Mouse (Mus musculus): ENCODE measurements at regions not wholly inside any gene's neighbourhood (a gene's known extent, or its start where the extent isn't known, plus 50 kb on each side); places are given as distances from the start of the nearest gene placed in this dataset.

- no peaks in the 10 kb centered on the region for H3K36me3 ChIP-seq
- DNase-seq (ENCODE audit: low spot score), result peak; percentile 6
- H3K4me3 ChIP-seq, result no peak overlapping the region
- 0 out of 2 replicates have a peak, but pooled peaks cover 5% of the 10 kb centered on the region for H3K9me3 ChIP-seq
- H3K27me3 ChIP-seq (ENCODE audit: insufficient read depth, poor library complexity, severe bottlenecking), result no peaks in the 10 kb centered on the region
- WGBS, result 57% methylated on average over 3 of the region's 3 CpGs
- peaks cover 11% of the 10 kb centered on the region; the same call in 1 of the 2 replicates for H3K4me1 ChIP-seq (replicated peaks)
- H3K27ac ChIP-seq, result no peak overlapping the region
These were observed 300.1 kb upstream of the Auts2 start for GRCm38 (mm10) chr5:132843284-132843683.

DNA sequence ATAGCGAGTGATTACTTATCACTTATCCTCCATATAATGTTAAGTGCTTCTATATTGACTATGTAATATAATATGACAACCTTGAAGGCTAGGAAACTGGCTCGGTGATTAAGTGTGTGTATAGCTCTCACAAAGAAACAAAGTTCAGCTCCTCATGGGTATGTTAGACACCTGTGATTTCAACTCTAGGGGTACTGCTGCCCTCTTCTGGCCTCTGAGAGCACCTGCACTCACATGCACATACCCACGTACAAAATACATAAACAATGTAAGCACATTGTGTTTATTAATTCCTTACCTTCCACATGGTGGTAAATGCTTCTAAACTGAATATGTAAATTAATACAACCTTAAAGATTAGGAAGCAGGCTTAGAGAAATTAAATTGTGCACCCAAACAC, 298.6 kb upstream of the Auts2 start:
- H3K4me1 ChIP-seq (replicated peaks), result peaks cover 11% of the 10 kb centered on the region; the same call in 1 of the 2 replicates
- no peak overlapping the region for H3K27ac ChIP-seq
- H3K9me3 ChIP-seq, result 0 out of 2 replicates have a peak, but pooled peaks cover 5% of the 10 kb centered on the region
- H3K27me3 ChIP-seq (ENCODE audit: insufficient read depth, poor library complexity, severe bottlenecking), result no peaks in the 10 kb centered on the region
- 94% methylated on average over 3 of the region's 3 CpGs for WGBS
- no peaks in the 10 kb centered on the region for H3K36me3 ChIP-seq
- no peak for DNase-seq (ENCODE audit: low spot score)
- no peak overlapping the region for H3K4me3 ChIP-seq

GRCm38 (mm10) chr5:132837420-132837819, 294.3 kb upstream of the Auts2 start:
- no peaks in the 10 kb centered on the region for H3K36me3 ChIP-seq
- 60% methylated on average over 2 of the region's 2 CpGs for WGBS

GRCm38 (mm10) chr5:132828993-132829392, 285.8 kb upstream of the Auts2 start:
- DNase-seq (ENCODE audit: low spot score), result no peak
- Histone ChIP-seq H3K36me3 (no peaks in the 10 kb centered on the region), H3K4me1 (replicated peaks) (no peaks in the 10 kb centered on the region), H3K27me3 (ENCODE audit: insufficient read depth, poor library complexity, severe bottlenecking) (no peaks in the 10 kb centered on the region), H3K9me3 (no peaks in the 10 kb centered on the region), H3K27ac (no peak overlapping the region), H3K4me3 (no peak overlapping the region)
- 92% methylated on average over 7 of the region's 7 CpGs for WGBS

More at GRCm38 (mm10) chr5:132837420-132837819, 294.3 kb upstream of the Auts2 start:
- no peaks in the 10 kb centered on the region for H3K4me1 ChIP-seq (replicated peaks)
- H3K4me3 ChIP-seq, result no peak overlapping the region
- no peak overlapping the region for H3K27ac ChIP-seq
- H3K9me3 ChIP-seq, result 0 out of 2 replicates have a peak, but pooled peaks cover 3% of the 10 kb centered on the region
- no peaks in the 10 kb centered on the region for H3K27me3 ChIP-seq (ENCODE audit: insufficient read depth, poor library complexity, severe bottlenecking)
- DNase-seq (ENCODE audit: low spot score), result no peak

DNA sequence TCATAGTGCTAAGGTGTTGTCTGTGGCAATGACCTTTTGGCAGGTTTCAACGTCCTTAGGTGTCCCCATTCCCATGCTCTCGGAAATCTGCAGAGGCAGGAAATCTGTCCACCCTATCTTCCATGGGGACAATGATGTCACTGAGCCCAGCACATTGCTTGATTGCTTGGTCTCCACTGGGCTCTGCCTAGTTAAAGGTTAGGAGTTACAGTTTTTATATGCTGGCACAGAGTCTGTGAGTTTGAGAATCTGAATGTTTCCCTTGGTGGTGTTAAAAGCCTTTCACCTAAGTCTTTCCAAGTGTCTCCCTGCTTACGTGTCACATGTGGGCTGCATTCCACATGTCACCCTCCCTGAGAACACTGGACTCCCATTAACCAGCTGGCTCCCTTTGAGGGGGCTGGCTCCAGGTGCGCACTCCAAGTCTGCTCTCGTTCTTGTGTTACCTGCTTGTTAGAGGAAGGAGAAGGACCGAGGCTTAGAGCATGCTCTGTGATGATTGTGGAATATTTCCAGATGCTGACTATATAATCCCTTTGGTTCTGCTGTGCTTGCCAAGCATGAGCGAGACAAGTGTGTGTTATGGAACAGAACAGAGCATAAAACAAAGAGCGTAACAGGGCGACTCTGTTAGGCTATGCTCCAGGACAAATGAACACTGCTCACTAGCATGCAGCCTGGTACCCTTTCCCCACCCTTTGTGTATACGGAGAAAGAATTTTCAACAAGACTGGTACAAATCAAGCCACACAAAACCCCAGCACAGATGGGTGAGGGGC, 284.6 kb upstream of the Auts2 start:
- H3K36me3 ChIP-seq, result no peaks in the 10 kb centered on the region
- no peak overlapping the region for H3K4me3 ChIP-seq
- H3K27ac ChIP-seq, result no peak overlapping the region
- 90% methylated on average over 10 of the region's 10 CpGs for WGBS
- no peaks in the 10 kb centered on the region for H3K27me3 ChIP-seq (ENCODE audit: insufficient read depth, poor library complexity, severe bottlenecking)
- H3K9me3 ChIP-seq, result no peaks in the 10 kb centered on the region
- H3K4me1 ChIP-seq (replicated peaks), result no peaks in the 10 kb centered on the region
- DNase-seq (ENCODE audit: low spot score), result no peak

- Histone ChIP-seq H3K9me3 (no peaks in the 10 kb centered on the region), H3K27ac (no peak overlapping the region), H3K4me1 (replicated peaks) (no peaks in the 10 kb centered on the region), H3K36me3 (no peaks in the 10 kb centered on the region), H3K4me3 (no peak overlapping the region), H3K27me3 (ENCODE audit: insufficient read depth, poor library complexity, severe bottlenecking) (no peaks in the 10 kb centered on the region)
- DNase-seq (ENCODE audit: low spot score), result no peak
- 91% methylated on average over 5 of the region's 5 CpGs for WGBS
These were observed 282.9 kb upstream of the Auts2 start for GRCm38 (mm10) chr5:132826009-132826408.

DNA sequence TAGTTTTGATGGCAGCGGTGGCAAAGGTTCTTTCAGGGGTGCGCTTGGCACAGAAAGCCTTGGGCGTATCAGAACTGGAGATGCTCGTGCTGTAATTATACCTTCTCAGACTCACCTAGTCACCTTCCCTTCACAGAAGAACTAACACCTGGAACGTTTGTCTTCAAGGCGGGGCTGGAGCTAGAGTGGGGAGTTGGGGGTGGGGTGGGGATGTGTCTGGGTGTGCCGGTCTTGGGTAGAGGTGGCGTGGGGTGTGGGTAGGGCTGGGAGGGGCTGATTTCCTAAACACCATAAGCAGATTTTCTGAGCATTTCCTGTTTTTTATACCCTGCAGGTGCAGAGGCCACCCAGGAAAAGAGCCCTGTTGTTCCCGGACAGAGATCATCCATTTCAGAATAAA, 274.5 kb upstream of the Auts2 start:
- Histone ChIP-seq H3K27me3 (ENCODE audit: insufficient read depth, poor library complexity, severe bottlenecking) (no peaks in the 10 kb centered on the region), H3K4me1 (replicated peaks) (no peaks in the 10 kb centered on the region), H3K9me3 (no peaks in the 10 kb centered on the region), H3K27ac (no peak overlapping the region), H3K4me3 (no peak overlapping the region), H3K36me3 (no peaks in the 10 kb centered on the region)
- 86% methylated on average over 9 of the region's 9 CpGs for WGBS
- no peak for DNase-seq (ENCODE audit: low spot score)

DNA sequence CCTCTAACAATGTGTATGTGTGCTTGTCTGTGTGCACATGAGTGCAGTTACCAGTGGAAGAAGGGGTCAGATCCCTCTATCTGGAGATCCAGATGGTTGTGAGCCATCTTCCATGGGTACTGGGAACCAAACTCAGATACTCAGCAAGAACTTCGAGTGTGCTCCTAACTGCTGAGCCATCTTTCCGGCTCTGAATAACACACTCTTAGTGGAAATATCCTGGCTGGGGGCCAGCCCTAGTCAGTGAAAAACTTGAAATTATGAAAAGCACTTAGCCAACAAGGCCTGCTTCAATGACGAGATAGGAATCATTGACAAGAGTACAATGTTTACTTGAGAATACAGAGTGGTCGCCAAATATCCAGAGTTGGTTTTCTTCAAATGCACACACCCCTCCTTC, 266.0 kb upstream of the Auts2 start:
- DNase-seq (ENCODE audit: low spot score), result no peak
- H3K4me3 ChIP-seq, result no peak overlapping the region
- peaks cover 6% of the 10 kb centered on the region for H3K9me3 ChIP-seq
- H3K4me1 ChIP-seq (replicated peaks), result no peaks in the 10 kb centered on the region
- H3K36me3 ChIP-seq, result no peaks in the 10 kb centered on the region
- no peaks in the 10 kb centered on the region for H3K27me3 ChIP-seq (ENCODE audit: insufficient read depth, poor library complexity, severe bottlenecking)
- no peak overlapping the region for H3K27ac ChIP-seq
- 94% methylated on average over 4 of the region's 4 CpGs for WGBS

- 76% methylated on average over 1 of the region's 1 CpGs for WGBS
- Histone ChIP-seq H3K4me1 (replicated peaks) (0 out of 2 replicates have a peak, but pooled peaks cover 2% of the 10 kb centered on the region), H3K9me3 (no peaks in the 10 kb centered on the region), H3K36me3 (no peaks in the 10 kb centered on the region), H3K4me3 (no peak overlapping the region), H3K27ac (no peak overlapping the region), H3K27me3 (ENCODE audit: insufficient read depth, poor library complexity, severe bottlenecking) (no peaks in the 10 kb centered on the region)
- DNase-seq (ENCODE audit: low spot score), result no peak
These were observed 252.9 kb upstream of the Auts2 start for GRCm38 (mm10) chr5:132796061-132796460.

DNA sequence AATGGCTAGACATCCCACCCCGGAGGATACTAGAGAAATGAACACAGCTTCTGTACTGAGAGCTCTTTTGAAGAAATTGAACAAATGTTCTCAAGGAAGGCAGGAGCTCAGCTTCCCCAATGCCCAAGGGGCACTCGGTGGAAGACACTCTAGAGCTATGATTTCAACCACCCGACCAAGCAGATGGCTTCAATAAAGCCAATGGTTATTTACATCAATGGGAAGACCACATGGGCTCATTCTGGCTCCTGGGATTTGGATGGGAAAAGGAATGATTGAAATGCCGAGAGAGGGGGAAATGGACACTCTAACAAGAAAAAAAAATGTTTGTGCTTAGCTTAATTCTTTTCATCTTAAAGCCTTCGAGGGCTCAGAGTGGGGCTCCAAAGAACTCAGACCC, 249.3 kb upstream of the Auts2 start:
- Histone ChIP-seq H3K27ac (no peak overlapping the region), H3K27me3 (ENCODE audit: insufficient read depth, poor library complexity, severe bottlenecking) (no peaks in the 10 kb centered on the region), H3K4me3 (no peak overlapping the region), H3K4me1 (replicated peaks) (0 out of 2 replicates have a peak, but pooled peaks cover 2% of the 10 kb centered on the region), H3K9me3 (no peaks in the 10 kb centered on the region), H3K36me3 (no peaks in the 10 kb centered on the region)
- WGBS, result 62% methylated on average over 5 of the region's 5 CpGs
- peak; percentile 20 for DNase-seq (ENCODE audit: low spot score)

DNA sequence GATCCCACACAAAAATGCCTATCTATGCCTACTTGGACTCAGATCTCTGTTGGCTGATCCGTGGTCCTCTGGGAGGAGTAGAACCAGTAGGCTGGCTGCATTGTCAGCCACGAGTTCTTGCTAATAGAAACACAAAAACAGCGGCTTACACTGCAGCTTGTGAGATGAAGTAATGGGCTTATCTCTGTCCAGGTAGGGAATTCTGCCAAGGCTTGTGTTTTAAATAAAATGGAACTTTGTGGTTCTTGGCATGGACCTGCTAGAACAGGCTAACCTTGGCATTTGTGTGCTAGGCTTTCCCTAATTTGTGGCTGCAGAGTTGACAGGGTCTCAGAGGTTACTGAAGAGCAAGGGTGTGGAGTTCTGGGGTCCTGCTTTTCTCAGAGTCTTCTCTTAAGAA, 242.1 kb upstream of the Auts2 start:
- Histone ChIP-seq H3K36me3 (no peaks in the 10 kb centered on the region), H3K27ac (no peak overlapping the region), H3K9me3 (no peaks in the 10 kb centered on the region), H3K4me1 (replicated peaks) (no peaks in the 10 kb centered on the region), H3K27me3 (ENCODE audit: insufficient read depth, poor library complexity, severe bottlenecking) (no peaks in the 10 kb centered on the region), H3K4me3 (no peak overlapping the region)
- DNase-seq (ENCODE audit: low spot score), result no peak
- WGBS, result 70% methylated on average over 3 of the region's 3 CpGs

GRCm38 (mm10) chr5:132784791-132785190, 241.6 kb upstream of the Auts2 start:
- Histone ChIP-seq H3K27me3 (ENCODE audit: insufficient read depth, poor library complexity, severe bottlenecking) (no peaks in the 10 kb centered on the region), H3K36me3 (no peaks in the 10 kb centered on the region), H3K4me1 (replicated peaks) (no peaks in the 10 kb centered on the region), H3K27ac (no peak overlapping the region), H3K4me3 (no peak overlapping the region), H3K9me3 (no peaks in the 10 kb centered on the region)
- 82% methylated on average over 4 of the region's 4 CpGs for WGBS
- DNase-seq (ENCODE audit: low spot score), result no peak

GRCm38 (mm10) chr5:132774141-132774680, 231.1 kb upstream of the Auts2 start:
- H3K4me1 ChIP-seq (replicated peaks), result no peaks in the 10 kb centered on the region
- no peaks in the 10 kb centered on the region for H3K36me3 ChIP-seq
- no peak overlapping the region for H3K4me3 ChIP-seq
- H3K27ac ChIP-seq, result no peak overlapping the region
- whole genome bisulfite sequencing, result 75% methylated on average over 1 of the region's 1 CpGs
- no peaks in the 10 kb centered on the region for H3K9me3 ChIP-seq
- H3K27me3 ChIP-seq (ENCODE audit: insufficient read depth, poor library complexity, severe bottlenecking), result no peaks in the 10 kb centered on the region
- DNase-seq (ENCODE audit: low spot score), result no peak

All from hindbrain, embryonic 10.5 days (tissue).